Mouse (Mus musculus) ES-Bruce4 (cell line): ENCODE data around the gene Igdcc3. TPM values are rescaled to one million over a fixed set of nuclear protein-coding genes. Genes with fewer than 3 reads are reported as not detected.

Source experiments
- H3K27ac ChIP-seq: 2 replicates; pipeline ENCODE4 v1.5.1; 2012; ENCODE audit warnings: low read length, inconsistent platforms; ENCODE audit not compliant: insufficient read depth
- H3K27me3 ChIP-seq: 2 replicates; pipeline ENCODE4 v1.6.1; 2012; ENCODE audit warnings: mild to moderate bottlenecking, low read length, inconsistent platforms; ENCODE audit not compliant: control insufficient read depth, poor library complexity, insufficient read depth, severe bottlenecking
- H3K36me3 ChIP-seq: 2 replicates; pipeline ENCODE4 v1.6.1; 2012; ENCODE audit warnings: inconsistent platforms, mild to moderate bottlenecking, low read length, moderate library complexity; ENCODE audit not compliant: control insufficient read depth, poor library complexity, insufficient read depth, severe bottlenecking
- H3K4me1 ChIP-seq: one replicate; pipeline ENCODE4 v1.8.1; 2011; ENCODE audit warnings: low read length; ENCODE audit not compliant: control insufficient read depth, insufficient read depth
- H3K4me3 ChIP-seq: 2 replicates; pipeline ENCODE4 v1.5.1; 2011; ENCODE audit warnings: low read depth, mild to moderate bottlenecking, low read length
- H3K9ac ChIP-seq: 2 replicates; pipeline ENCODE4 v1.6.1; 2012; ENCODE audit warnings: low read depth, mild to moderate bottlenecking, inconsistent platforms; ENCODE audit not compliant: poor library complexity, severe bottlenecking
- H3K9me3 ChIP-seq: replicated peaks from 2 replicates; pipeline ENCODE4 v1.6.1; 2012; ENCODE audit warnings: mild to moderate bottlenecking, low read length, inconsistent platforms; ENCODE audit not compliant: control insufficient read depth, poor library complexity, insufficient read depth, severe bottlenecking
- CTCF ChIP-seq: IDR thresholded peaks from one replicate; pipeline ENCODE4 v1.8.1; 2011; ENCODE audit warnings: low read depth, low read length
- EP300 ChIP-seq: IDR thresholded peaks from 2 replicates; pipeline ENCODE4 v1.6.1; 2011; ENCODE audit warnings: low read depth, low read length; ENCODE audit not compliant: insufficient read depth
- POLR2A ChIP-seq: IDR thresholded peaks from one replicate; pipeline ENCODE4 v1.8.1; 2011; ENCODE audit warnings: low read length; ENCODE audit not compliant: insufficient read depth
- polyA plus RNA-seq: library from polyadenylated mRNA; stranded (reverse); fragments of >200 nt; gene quantifications from 2 replicates; pipeline ENCODE4 v1.2.4, GENCODE M21; 2011; ENCODE audit warnings: low read depth; ENCODE audit not compliant: missing spikeins, insufficient read depth, insufficient read length

Gene Igdcc3
- polyA plus RNA-seq, 1 experiment: 8.9 TPM

DNA sequence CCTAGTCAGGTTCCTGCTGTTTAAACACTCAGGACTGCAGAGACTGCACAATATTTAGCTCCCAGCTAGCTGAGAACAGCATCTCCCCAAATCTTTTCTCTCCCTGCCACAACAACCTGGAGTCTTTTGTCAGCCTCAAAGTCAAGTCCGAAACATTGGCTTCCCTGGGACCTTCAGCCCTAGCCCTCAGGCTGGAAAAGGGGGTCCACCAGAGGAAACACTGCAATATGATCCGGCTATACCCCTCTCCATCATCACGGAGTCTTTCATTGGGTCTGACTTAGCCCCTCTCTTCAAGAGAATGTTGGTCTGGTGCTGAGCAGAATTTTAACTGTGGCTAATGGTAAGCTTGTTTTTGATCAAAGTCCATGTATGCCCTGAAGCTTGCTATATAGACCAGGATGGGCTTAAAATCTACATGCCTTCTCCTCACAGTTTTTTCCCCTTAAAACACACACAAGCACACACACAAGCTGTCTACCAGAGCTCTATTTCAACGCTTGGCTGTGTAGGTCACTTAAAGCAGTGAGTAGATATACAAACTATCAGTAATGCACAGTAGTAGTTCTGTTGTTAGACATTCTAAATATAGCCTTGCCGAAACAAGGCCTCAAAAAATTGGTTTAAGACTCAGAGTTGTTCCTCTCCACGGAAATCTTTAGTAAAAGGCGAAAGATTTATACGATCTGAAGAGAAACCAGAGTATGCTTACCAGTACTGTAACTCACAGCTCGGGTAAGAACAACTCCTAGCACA is 55.2 kb downstream of the Igdcc3 start:
- Histone ChIP-seq H3K27me3 (no peaks in the 10 kb centered on the region), H3K36me3 (no peaks in the 10 kb centered on the region), H3K9ac (no peak overlapping the region; the same call in 1 of the 2 replicates), H3K4me3 (no peak overlapping the region), H3K9me3 (no peaks in the 10 kb centered on the region), H3K27ac (peak overlapping the region; percentile 30; the same call in 1 of the 2 replicates), H3K4me1 (peaks cover 17% of the 10 kb centered on the region)
- no peak for TF ChIP-seq EP300
- TF ChIP-seq CTCF: no peak
- peak; percentile 85 for TF ChIP-seq POLR2A

DNA sequence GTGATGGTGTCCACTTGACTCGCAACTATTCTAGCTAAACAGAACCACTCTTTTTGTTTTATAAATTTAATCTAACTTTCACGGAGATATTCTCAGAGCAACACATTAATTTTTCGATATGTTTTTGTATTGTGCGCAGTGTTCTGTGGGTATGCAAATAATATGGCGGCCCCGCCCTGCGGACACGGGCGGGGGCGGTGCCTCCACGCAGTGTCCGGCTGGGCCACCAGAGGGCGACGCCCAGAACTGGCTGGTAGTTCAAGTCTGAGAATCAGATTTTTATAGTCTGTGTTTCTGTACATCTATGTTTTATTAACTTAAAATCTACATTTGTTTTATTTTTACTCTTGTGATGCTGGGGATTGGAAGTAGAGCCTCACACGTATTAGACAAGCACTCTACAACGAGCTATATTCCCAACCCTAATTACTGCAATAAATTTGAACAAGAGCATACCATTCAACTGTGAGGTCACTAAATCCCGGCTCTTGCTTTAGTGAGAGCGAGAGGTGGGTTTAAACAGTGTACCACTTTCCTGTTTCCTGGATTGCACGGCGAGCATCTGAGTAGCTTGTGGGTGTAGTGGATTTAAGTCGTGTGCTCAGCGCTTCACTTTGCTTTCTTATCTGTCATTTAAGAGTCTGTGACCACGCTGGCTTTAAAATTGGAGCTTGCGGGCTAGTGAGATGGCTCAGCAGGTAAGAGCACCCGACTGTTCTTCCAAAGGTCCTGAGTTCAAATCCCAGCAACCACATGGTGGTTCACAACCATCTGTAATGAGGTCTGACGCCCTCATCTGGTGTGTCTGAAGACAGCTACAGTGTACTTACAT is 56.0 kb downstream of the Igdcc3 start:
- TF ChIP-seq CTCF: peak; percentile 67
- TF ChIP-seq POLR2A: peak; percentile 23
- no peak for TF ChIP-seq EP300
- Histone ChIP-seq H3K27me3 (no peaks in the 10 kb centered on the region), H3K36me3 (no peaks in the 10 kb centered on the region), H3K4me3 (no peak overlapping the region), H3K9me3 (no peaks in the 10 kb centered on the region), H3K27ac (no peak overlapping the region), H3K4me1 (peaks cover 15% of the 10 kb centered on the region), H3K9ac (no peak overlapping the region)

DNA sequence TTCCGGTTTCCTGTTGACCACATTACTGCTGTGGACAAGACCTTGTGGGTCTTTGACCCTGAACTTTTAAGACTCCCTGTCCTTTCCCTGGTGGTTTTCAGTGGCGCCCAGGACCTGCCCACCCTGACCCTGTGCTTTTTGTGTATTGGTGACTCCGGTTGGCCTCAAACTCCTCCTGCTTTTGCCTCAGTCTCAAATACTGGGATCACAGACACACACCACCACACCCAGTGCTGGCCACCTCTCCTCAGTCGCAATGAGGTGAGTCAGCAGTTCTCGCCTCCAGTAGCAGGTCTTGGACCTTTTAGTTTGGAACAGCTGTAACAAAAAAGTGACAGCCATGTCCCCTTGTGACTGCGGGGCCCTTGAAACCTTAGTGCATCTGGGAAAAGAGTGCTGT is 56.8 kb downstream of the Igdcc3 start:
- Histone ChIP-seq H3K9ac (no peak overlapping the region), H3K27me3 (no peaks in the 10 kb centered on the region), H3K27ac (peak overlapping the region; percentile 11), H3K4me1 (peaks cover 11% of the 10 kb centered on the region), H3K9me3 (no peaks in the 10 kb centered on the region), H3K4me3 (no peak overlapping the region), H3K36me3 (no peaks in the 10 kb centered on the region)
- TF ChIP-seq POLR2A: no peak
- TF ChIP-seq CTCF: no peak
- no peak for TF ChIP-seq EP300

DNA sequence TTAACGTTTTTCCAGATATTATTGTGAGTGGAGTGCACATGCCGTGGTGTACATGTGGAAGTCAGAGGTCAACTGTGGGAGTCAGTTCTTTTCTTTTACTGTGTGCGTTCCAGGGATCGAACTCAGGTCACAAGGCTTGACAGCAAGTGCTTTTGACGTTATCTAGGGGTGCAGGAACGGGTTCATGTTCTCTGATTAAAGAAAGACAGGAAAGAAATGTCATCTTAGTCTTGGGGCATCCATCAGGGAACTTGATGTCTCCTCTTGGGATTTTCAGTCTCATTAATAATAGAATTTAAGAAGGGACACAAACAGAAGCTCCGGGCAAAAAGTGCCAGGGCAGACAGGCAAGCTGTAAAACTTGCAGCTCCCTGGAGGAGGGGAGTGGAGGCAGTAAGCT is 58.7 kb downstream of the Igdcc3 start:
- Histone ChIP-seq H3K9ac (no peak overlapping the region), H3K27ac (no peak overlapping the region), H3K4me3 (no peak overlapping the region), H3K4me1 (peaks cover 6% of the 10 kb centered on the region), H3K9me3 (no peaks in the 10 kb centered on the region), H3K27me3 (no peaks in the 10 kb centered on the region), H3K36me3 (no peaks in the 10 kb centered on the region)
- TF ChIP-seq EP300 (no peak), POLR2A (no peak), CTCF (no peak)

DNA sequence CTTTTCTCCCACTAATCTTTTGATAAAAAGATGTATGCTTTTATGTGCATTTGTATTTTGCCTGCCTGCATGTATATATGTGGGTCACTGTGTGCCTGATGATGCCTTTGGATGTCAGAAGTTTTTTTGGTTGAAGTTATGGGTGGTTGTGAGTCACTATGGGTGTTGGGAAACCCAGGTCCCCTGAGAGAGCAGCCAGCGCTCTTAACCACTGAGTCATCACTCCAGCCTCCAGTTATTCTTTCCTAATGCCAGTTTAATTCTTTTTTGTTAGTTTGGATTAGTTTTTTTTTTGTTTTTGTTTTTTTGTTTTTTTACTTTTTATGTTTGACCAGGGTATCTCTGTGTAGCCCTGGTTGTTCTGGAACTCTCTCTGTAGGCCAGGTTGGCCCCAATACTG is 59.6 kb downstream of the Igdcc3 start:
- Histone ChIP-seq H3K9me3 (no peaks in the 10 kb centered on the region), H3K4me1 (peaks cover 5% of the 10 kb centered on the region), H3K27me3 (no peaks in the 10 kb centered on the region), H3K9ac (no peak overlapping the region), H3K4me3 (no peak overlapping the region), H3K27ac (no peak overlapping the region), H3K36me3 (no peaks in the 10 kb centered on the region)
- TF ChIP-seq CTCF (no peak), EP300 (no peak), POLR2A (no peak)

DNA sequence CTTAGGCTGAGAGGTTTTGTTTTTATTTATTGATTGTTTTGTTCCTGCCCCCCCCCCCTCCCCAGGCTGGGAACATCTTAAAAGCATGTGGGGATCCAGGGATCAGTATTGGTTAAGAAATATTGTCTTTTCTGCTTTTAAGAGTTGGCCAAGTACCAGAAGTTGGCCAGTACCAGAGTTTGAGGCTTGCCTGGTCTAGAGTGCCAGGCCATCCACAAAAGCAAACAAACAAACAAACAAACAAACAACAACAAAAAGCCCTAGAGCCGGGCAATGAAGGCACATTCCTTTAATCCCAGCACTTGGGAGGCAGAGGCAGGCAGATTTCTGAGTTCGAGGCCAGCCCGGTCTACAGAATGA is 60.0 kb downstream of the Igdcc3 start:
- Histone ChIP-seq H3K4me3 (no peak overlapping the region), H3K27me3 (no peaks in the 10 kb centered on the region), H3K4me1 (peaks cover 4% of the 10 kb centered on the region), H3K27ac (no peak overlapping the region), H3K9ac (no peak overlapping the region), H3K9me3 (no peaks in the 10 kb centered on the region), H3K36me3 (no peaks in the 10 kb centered on the region)
- TF ChIP-seq POLR2A: no peak
- TF ChIP-seq CTCF: no peak
- TF ChIP-seq EP300: no peak
